Mouse (Mus musculus) mouse embryonic stem cell (cell line): ENCODE data around the gene Rtn1.
"Not testable (repeated sequence)": the region's sequence is repeated elsewhere in the genome, so short reads cannot be mapped to it uniquely, and the experiment has no call there.

ENCODE experiments used
- in situ Hi-C, 2 experiments: fragments of 300-500 bp; cut with MboI; formaldehyde crosslinking; loops; 1 replicate in 1 of 2; 3 replicates in 1 of 2; pipeline ENCODE4 v1.14.3; 2019 to 2020; ENCODE audit warnings: low sequenced_read_pairs in 2 of 2, low pct_unique_long_range_greater_than_20kb in 1 of 2, mixed read lengths in 1 of 2; ENCODE audit not compliant: unreplicated experiment in 1 of 2

The Rtn1 gene

DNA sequence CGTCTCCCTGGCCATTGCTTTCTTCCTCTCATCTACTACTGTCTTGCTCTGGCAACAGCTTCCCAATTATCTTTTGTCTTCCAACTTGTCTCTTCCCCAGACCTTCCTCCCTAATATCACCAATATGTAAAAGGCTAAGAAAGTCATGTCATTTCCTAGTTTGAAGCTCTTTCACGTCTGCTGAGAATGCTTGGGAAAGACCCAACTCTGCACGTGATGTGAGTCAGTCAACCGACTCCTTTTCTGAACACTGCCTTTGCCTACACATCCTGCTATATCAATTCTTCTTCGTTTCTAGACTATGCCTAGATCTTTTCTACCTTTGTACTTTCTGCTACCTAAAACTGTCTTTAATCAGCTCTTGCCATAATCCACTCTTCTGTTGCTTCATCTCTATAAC is 112.3 kb downstream of the Rtn1 start:
- in situ Hi-C loops, result no loop called here

- in situ Hi-C loops, result not testable (repeated sequence)
Observed at GRCm38 (mm10) chr12:72293185-72293584, 115.7 kb downstream of the Rtn1 start.

DNA sequence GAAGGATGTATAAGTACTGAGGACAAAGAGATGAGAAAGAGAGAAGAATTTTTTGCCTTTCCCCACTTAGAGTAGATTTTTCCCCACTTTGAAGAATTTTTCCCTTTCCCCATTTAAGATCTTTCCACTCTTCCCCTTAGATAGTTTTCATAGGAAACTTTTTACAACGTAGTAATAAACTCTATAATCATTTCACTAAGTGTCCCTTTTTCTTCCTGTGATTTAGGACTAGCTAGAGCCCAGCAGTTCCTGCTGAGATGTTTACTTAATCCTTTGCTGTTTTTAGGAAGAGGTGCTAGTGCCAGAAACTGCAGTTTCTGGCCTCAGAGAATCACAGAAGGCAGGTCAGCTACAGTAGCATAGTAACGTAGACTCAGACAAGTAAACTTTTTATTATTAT is 116.3 kb downstream of the Rtn1 start:
- in situ Hi-C loops, result no loop called here

DNA sequence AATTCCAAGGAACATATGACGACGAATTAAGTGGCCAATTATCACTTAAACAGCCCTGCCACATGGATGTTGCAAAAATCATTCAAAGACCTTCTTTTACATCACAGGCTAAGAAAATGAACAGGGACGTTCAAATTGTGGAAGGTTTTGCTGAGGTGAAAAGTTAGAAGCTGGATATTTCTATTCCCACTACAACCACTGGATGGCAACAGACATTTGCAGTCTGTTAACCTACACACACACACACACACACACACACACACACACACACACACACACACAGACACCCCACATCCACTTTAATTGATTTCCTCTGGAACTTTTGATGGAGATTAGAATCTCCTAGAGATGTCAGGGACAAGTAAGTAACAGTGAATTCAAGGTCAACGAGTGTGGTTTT is 117.6 kb downstream of the Rtn1 start:
- in situ Hi-C loops, result no loop called here

DNA sequence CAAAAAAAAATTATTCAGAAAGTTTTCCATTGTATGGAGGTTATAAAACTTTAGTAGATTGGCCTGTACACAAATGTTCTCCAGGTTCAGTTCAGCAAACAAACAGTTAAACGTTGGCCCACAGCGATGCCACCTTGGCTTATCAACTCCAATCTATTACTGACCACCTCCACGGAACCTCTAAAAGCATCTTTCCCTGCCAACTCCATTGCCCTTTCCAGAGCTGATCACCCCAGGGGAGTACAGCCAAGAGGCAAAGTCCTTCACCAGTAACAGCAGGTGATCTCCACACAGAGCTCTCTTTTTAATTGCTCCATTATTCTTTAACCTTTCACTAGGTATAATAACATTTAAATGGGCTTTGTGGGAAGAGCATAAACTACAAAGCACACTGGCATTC is 120.6 kb downstream of the Rtn1 start:
- in situ Hi-C loops, result no loop called here

- in situ Hi-C loops, result no loop called here
Observed at GRCm38 (mm10) chr12:72287332-72288004, 121.4 kb downstream of the Rtn1 start.

DNA sequence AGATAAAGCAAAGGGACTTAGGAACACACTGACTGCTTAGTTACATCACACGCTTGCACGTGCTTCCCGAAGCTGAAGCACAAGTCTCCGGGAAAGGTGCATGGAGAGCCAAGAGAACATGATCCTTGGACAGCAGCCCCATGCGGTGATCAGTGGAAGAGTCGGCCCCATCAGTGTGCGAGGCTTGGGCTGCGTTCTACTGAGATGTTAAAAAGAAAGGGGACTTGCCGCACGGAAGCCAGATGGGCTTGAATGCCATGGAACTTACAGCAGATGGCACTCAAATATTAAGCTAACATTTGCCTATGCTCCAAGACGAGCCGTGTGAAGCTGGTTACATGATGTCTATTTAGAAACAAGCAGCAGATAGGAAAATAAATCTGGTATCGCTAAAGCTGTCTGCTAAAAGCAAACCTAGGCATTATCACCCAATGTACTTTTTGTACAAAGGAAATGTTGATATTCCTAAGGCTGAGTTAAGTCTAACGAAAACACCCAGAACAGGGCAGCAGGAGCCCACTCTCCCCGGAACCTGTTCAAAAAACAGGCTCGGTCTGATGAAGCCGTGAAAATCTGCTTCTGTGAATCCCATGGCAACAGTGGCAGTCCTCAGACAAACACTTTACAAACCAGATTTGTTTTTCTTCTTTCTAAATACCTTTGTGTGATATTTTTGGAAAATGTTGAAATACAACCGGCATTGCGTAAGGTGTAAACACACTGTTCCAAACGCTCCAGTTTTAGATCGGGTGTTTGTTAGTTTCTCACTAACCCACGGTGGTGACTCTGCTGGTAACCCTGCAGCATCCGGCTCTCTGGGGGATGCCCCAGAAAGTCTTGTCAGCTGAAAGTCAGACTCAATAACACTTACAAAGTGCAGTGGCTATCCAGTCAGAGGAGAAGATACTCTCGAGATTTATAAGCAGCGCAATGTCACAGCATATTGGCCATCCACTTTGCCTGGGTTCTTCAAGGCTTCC is 123.2 kb downstream of the Rtn1 start:
- in situ Hi-C loops, result no loop called here

DNA sequence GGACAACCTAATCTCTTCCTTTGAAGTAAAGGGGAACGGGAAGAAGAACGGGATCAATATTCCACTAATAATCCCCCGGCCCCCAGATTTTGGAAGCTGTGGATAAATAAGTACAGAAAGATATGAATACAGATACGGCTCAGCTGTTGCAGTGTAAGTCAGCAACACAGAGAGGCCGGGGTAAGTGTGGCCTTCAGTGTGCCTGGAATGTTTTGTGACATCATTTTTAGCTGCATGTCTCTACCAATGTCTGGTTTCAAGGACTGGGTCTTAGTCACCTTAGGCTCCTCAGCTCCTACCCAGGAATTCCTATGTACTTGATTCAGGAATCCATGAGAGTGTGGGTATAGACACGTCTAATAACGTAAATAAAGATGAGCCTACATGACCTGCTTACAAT is 124.3 kb downstream of the Rtn1 start:
- in situ Hi-C loops, result no loop called here

GRCm38 (mm10) chr12:72279129-72279875 is 129.6 kb downstream of the Rtn1 start:
- in situ Hi-C loops, result no loop called here

DNA sequence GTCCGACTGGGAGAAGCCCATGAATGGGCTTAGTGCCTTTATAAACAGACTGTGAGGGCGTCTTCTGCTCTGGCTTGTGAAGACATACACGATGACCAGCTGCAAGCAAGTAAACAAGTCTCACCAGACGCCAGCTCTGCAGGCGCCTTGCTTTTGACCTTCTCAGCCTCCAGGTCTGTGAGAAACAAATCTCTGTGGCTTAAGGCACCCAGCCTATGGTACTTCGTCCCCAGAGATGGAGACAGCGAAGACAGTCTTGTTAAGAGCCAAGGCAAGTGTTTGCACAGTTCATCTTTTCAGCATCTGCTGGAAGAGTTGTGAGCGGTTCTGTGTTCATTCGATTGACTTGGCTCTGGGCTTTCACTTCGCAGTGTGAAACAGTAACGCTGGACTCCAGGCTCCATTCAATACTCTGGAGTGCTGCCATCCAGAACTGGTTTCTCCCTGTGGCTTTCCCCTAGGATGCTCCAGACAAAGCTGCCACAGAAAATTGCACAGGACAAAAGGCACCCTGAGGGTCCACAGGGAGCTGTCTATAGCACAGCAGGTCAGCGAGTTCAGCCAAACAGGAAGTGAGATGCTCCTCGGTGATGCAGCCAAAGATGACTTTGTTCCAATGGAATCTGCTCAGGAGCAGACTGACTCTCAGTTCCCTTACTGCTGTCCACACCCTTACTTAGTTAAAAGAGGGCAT is 135.0 kb downstream of the Rtn1 start:
- in situ Hi-C loops, result loop anchor here in 1 of 2 experiments (25.0 kb wide), 1 partner anchor 512 kb away; no protein-coding TSS in a partner anchor

DNA sequence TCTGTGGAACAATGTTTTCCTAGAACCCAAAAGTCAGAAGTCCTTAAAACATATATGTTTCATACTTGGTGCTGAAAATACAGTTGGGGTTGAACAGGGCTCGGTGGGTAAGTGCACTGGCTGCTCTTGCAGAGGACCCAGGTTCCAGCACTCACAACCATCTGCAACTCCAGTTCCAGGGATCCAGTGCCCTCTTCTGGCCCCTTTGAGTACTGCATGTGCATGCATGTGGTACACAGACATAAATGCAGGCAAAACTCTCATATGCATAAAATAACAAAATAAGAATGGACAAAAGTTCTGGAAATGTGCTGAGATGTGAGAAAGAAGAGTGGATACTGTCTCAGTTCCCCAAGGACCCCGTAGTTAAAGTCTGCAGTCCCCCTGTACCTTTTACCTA is 141.2 kb downstream of the Rtn1 start:
- in situ Hi-C loops, result loop anchor here in 1 of 2 experiments (25.0 kb wide), 1 partner anchor 505 kb away; no protein-coding TSS in a partner anchor

DNA sequence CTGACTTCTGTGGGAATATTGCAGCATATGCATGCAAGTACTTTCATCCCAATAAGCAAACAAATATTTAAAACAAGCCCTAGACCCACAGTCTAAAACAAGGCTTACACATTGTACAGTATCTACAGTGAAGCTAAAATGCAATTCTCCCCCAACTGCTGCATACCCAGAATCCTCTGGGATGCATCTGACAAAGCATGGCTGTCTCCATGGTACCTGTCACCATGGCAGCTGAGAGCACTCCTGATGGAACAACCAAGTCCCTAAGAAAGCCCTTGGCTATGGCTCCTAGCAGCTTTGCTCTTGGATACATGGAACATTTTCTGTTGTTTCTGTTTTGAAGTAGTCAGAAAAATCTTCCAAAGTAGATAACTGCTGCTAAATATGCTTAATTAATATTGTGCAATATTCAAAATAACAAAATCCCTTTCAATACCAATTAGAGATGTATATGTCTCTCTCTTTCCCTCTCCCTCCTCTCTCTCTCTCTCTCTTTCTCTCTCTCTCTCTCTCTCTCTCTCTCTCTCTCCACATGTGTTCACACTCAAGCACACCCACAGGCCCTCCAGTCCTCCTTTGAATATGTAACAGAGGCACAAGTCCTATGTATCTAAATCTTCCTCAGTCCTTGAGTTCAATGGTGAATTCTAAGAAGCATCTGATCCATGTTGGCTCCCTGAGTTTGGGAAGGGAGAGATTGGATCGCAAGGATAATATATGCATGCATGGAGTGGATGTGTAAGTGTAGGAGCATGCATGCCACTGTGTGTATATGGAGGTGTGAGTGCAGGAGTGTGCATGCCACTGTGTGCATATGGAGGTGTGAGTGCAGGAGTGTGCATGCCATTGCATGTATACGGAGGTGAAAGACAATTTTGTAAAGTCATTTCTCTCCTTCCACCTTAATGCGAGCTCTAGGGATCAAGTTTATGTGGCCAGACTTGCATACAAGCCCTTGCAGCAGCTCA is 143.3 kb downstream of the Rtn1 start:
- in situ Hi-C loops, result loop anchor here in 1 of 2 experiments (25.0 kb wide), 1 partner anchor 503 kb away; no protein-coding TSS in a partner anchor

DNA sequence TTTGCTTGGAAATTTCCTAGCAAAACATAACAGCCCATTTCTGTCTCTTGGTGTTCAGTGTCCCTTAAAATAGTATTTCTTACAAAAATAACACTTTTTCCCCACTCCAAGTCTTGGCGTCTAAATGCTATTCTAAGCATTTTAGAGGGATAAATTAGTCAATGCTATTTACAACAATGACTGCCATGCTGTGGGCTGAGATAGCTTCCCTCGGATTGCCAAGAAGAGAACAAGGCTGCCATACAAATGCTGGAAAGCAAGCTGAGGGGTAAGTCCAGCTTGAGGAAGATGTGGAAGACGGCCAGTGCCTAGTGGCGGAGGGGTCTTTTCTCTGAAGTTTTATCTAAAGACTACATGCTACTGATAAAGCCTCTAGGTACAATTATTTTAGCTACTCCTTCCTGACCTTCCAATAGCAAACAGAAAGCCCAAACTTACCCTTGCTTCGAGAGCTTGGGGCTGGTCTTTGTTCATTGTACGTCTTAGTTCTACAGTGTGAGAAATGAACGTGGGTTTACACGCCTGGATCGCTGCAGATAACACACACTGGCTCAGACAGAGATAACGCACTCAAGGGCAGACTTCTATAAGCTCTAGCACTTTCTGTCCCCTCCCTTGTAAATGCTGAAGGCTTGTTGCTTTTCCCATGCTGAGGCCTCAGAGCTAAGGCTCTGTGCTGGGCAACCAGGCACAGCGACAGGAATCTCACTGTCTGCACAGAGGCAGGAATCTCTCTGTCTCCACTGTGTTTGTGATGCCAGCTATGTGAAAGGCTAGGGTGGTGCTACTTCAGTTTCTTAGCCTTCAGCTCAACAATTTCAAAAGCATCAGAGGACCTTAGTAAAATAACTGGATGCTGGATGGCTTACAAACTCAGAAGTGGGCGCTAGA is 145.4 kb downstream of the Rtn1 start:
- in situ Hi-C loops, result loop anchor here in 1 of 2 experiments (25.0 kb wide), 1 partner anchor 501 kb away; no protein-coding TSS in a partner anchor

DNA sequence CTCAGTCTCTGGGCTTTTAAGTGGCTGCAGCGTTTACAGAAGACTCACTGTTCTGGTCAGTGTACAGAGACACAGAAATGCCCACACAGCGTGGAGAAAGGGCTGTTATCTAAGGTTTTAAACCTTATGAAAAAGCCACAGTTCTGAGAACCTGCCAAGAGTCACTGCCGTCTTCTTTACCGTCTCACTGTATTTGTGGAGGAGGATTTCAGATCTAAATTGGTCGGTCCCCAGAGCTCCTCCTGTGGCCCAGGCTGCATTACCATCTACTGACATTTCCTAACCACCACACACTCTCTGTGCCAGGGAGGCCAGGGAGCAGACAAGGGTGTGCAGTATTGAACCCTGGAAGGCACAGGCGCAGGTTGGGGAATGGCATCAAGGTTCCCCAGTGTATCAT is 151.9 kb downstream of the Rtn1 start:
- in situ Hi-C loops, result loop anchor here in 1 of 2 experiments (25.0 kb wide), 1 partner anchor 495 kb away; no protein-coding TSS in a partner anchor

GRCm38 (mm10) chr12:72253040-72253439 is 155.8 kb downstream of the Rtn1 start:
- in situ Hi-C loops, result loop anchor here in 1 of 2 experiments (25.0 kb wide), 1 partner anchor 491 kb away; no protein-coding TSS in a partner anchor

- in situ Hi-C loops, result loop anchor here in 1 of 2 experiments (25.0 kb wide), 1 partner anchor 490 kb away; no protein-coding TSS in a partner anchor
Observed at GRCm38 (mm10) chr12:72251890-72252445, 156.9 kb downstream of the Rtn1 start.
